Mouse (Mus musculus) gastrocnemius, adult 2 months (tissue): ENCODE measurements around the gene Wnt8b. TPM values are rescaled to one million over a fixed set of nuclear protein-coding genes. Genes with fewer than 3 reads are reported as not detected.

Experiments used
- DNase-seq: peaks from one replicate; pipeline ENCODE4 v3.0.0; 2022
- H3K27ac ChIP-seq: fragments of 200-600 bp; 2 replicates; pipeline ENCODE4 v1.8.1; 2022; ENCODE audit warnings: mild to moderate bottlenecking
- H3K4me3 ChIP-seq: fragments of 200-600 bp; 2 replicates; pipeline ENCODE4 v1.8.1; 2022; ENCODE audit warnings: mild to moderate bottlenecking, moderate library complexity
- CTCF ChIP-seq: fragments of 200-600 bp; IDR thresholded peaks from 2 replicates; pipeline ENCODE4 v1.8.1; 2022; ENCODE audit warnings: antibody characterized with exemption, mild to moderate bottlenecking, moderate library complexity
- intact Hi-C: fragments of 180-260 bp; cut with DNase I; formaldehyde crosslinking; loops from one replicate; pipeline ENCODE4 v1.15.1; 2025
- total RNA-seq, 2 experiments: library from RNA; stranded (reverse); gene quantifications; 2 replicates each; pipeline ENCODE4 v1.2.3; 2021

Wnt8b gene
- total RNA-seq, 2 experiments from 2014 or later, result not detected

- H3K4me3 ChIP-seq, result no peak overlapping the region
- DNase-seq, result peak; percentile 74
- TF ChIP-seq CTCF, result peak; percentile 70
Observed at GRCm38 (mm10) chr19:44487266-44487665, 6.0 kb upstream of the Wnt8b start.

GRCm38 (mm10) chr19:44496511-44496910, 3.2 kb downstream of the Wnt8b start:
- TF ChIP-seq CTCF, result no peak
- DNase-seq, result no peak
- H3K4me3 ChIP-seq, result no peak overlapping the region
- intact Hi-C loops, result no loop called here
- no peak overlapping the region for H3K27ac ChIP-seq

More at GRCm38 (mm10) chr19:44487266-44487665, 6.0 kb upstream of the Wnt8b start:
- intact Hi-C loops, result no loop called here
- H3K27ac ChIP-seq, result no peak overlapping the region

GRCm38 (mm10) chr19:44496941-44497340, 3.7 kb downstream of the Wnt8b start:
- no peak overlapping the region for H3K27ac ChIP-seq
- TF ChIP-seq CTCF, result no peak
- DNase-seq, result no peak
- intact Hi-C loops, result no loop called here
- H3K4me3 ChIP-seq, result no peak overlapping the region

- Histone ChIP-seq H3K4me3 (no peak overlapping the region), H3K27ac (no peak overlapping the region)
- intact Hi-C loops, result no loop called here
- TF ChIP-seq CTCF, result no peak
- DNase-seq, result no peak
Observed at GRCm38 (mm10) chr19:44498936-44499335, 5.7 kb downstream of the Wnt8b start.

- intact Hi-C loops, result no loop called here
- no peak for TF ChIP-seq CTCF
- H3K4me3 ChIP-seq, result no peak overlapping the region
- no peak overlapping the region for H3K27ac ChIP-seq
- DNase-seq, result no peak
Observed at GRCm38 (mm10) chr19:44500240-44500639, 7.0 kb downstream of the Wnt8b start.

GRCm38 (mm10) chr19:44501925-44502324, 8.7 kb downstream of the Wnt8b start:
- Histone ChIP-seq H3K27ac (no peak overlapping the region), H3K4me3 (no peak overlapping the region)
- intact Hi-C loops, result no loop called here
- DNase-seq, result no peak
- no peak for TF ChIP-seq CTCF

- no peak overlapping the region for H3K27ac ChIP-seq
- no peak for TF ChIP-seq CTCF
- intact Hi-C loops, result no loop called here
- H3K4me3 ChIP-seq, result no peak overlapping the region
- peak; percentile 60 for DNase-seq
Observed at GRCm38 (mm10) chr19:44502741-44503140, 9.5 kb downstream of the Wnt8b start.

GRCm38 (mm10) chr19:44510534-44511175, 17.4 kb downstream of the Wnt8b start:
- TF ChIP-seq CTCF, result no peak

GRCm38 (mm10) chr19:44511451-44512231, 18.4 kb downstream of the Wnt8b start:
- H3K4me3 ChIP-seq, result peak overlapping the region; percentile 71
- peak; percentile 38; the same call in 1 of the 2 replicates for TF ChIP-seq CTCF
- DNase-seq, result peak; percentile 61
- intact Hi-C loops, result no loop called here
- H3K27ac ChIP-seq, result no peak overlapping the region

More at GRCm38 (mm10) chr19:44510534-44511175, 17.4 kb downstream of the Wnt8b start:
- Histone ChIP-seq H3K4me3 (peak overlapping the region; percentile 71; the same call in 1 of the 2 replicates), H3K27ac (no peak overlapping the region)
- intact Hi-C loops, result no loop called here
- no peak for DNase-seq

- no peak for DNase-seq
- Histone ChIP-seq H3K27ac (no peak overlapping the region), H3K4me3 (no peak overlapping the region)
- TF ChIP-seq CTCF, result no peak
- intact Hi-C loops, result no loop called here
Observed at GRCm38 (mm10) chr19:44512601-44513000, 19.3 kb downstream of the Wnt8b start.

- Histone ChIP-seq H3K4me3 (no peak overlapping the region), H3K27ac (no peak overlapping the region)
- no peak for TF ChIP-seq CTCF
- intact Hi-C loops, result no loop called here
- no peak for DNase-seq
Observed at GRCm38 (mm10) chr19:44513054-44513833, 20.0 kb downstream of the Wnt8b start.

GRCm38 (mm10) chr19:44513921-44514482, 20.7 kb downstream of the Wnt8b start:
- no peak overlapping the region for H3K4me3 ChIP-seq
- no peak for DNase-seq
- no peak overlapping the region for H3K27ac ChIP-seq
- TF ChIP-seq CTCF, result no peak
- intact Hi-C loops, result no loop called here
